Mouse (Mus musculus): Measurements from ENCODE around the gene Id3. TPM values are rescaled to one million over a fixed set of nuclear protein-coding genes. Genes with fewer than 3 reads are reported as not detected.

Id3 gene
- polyA plus RNA-seq, 1 experiment from 2014 or later, result 770 TPM

DNA sequence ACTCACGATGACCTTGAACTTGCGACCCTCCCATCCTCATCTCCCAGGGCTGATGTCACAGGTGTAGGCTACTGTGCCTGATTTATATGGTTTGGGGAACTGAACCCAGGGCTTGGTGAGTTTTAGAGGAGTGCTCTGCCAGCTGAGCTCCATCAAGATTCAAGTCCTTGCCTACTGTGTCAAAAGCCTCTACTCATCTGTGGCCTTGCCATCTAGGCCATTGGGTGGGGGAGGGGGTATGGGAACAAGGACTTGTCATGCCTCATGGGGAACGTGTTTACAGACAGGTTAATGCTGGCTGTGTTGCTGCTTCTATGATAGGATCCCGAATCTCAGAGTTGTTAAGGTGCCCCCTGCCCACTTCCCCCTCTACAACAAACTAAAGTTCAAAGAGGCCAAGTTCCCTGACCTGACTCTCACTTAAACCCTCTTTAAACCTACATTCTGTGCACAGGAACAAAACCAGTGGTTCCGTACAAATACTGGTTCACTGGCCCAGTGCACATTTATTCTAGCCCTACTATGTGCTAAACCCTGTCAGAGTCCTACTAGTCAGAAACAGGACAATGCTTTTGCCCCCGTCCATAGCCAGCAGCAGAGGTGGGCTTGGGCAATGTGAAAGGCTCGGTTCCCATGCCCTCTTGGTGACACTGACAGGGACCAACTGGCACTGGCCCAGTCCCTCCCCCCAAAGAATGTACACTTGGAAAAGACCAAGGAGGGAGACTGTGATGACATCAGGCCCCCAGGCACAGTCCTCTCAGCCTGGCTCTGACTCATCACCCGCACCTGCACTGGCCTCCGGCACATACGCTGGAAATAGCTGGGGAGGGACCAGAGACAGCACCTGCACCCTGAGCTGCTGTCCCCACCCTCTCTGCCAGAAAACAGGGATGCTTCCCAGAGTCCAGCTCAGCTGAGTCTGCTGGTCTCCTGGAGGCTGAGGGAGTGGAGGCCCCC lies 33.1 kb upstream of the Id3 start:
- Histone ChIP-seq H3K27me3 (no peaks in the 10 kb centered on the region), H3K9me3 (no peaks in the 10 kb centered on the region), H3K4me1 (peaks cover 17% of the 10 kb centered on the region), H3K4me2 (replicated peaks) (no peak overlapping the region), H3K27ac (no peak overlapping the region), H3K9ac (no peak overlapping the region), H3K4me3 (no peak overlapping the region), H3K36me3 (no peaks in the 10 kb centered on the region)
- 77% methylated on average over 10 of the region's 10 CpGs for WGBS
- no peak for ATAC-seq (ENCODE audit: low FRiP score, low read depth)

DNA sequence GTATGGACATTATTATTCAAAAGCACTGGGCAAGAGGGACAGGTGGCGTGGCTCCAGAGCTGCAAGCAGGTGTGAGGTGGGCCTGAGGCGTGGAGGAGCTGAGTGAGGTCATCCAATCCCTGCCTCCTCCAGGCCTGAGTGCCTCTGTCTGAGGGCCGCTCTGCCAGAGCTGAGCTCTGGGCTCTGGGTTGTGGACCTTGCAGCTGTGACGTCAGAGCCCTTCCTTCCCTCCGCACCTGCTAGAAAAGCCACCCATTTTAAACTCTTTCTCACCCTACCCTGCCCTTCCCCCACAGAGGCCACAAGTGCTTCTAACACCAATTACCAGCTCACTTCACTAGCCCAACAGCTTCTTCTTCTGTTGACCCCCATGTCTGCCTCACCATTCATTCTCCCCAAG lies 31.0 kb upstream of the Id3 start:
- Histone ChIP-seq H3K4me2 (replicated peaks) (no peak overlapping the region), H3K36me3 (no peaks in the 10 kb centered on the region), H3K4me1 (peaks cover 22% of the 10 kb centered on the region), H3K27ac (no peak overlapping the region), H3K9ac (no peak overlapping the region), H3K9me3 (no peaks in the 10 kb centered on the region), H3K4me3 (no peak overlapping the region), H3K27me3 (no peaks in the 10 kb centered on the region)
- WGBS, result 48% methylated on average over 5 of the region's 5 CpGs
- no peak for ATAC-seq (ENCODE audit: low FRiP score, low read depth)

DNA sequence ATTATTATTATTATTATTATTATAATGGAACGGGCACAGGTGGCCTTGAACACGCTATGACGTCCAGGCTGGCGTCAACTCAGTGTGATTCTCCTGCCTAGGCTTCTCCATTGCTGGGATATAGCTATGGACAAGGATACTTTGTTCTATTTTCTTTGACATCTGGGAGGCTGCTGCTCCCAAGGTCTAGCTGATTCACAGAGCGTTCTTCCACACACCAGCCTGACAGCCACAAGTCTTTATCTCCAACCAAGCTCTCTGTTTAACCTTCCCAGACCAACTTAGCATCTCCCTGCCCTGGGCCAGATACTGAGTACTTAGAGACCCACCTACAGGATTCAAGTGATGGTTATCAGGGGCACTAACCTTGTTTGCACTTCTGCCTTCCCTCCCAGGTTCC lies 28.6 kb upstream of the Id3 start:
- 77% methylated on average over 5 of the region's 5 CpGs for WGBS
- H3K4me1 ChIP-seq, result peaks cover 33% of the 10 kb centered on the region
- H3K27me3 ChIP-seq, result no peaks in the 10 kb centered on the region
- ATAC-seq (ENCODE audit: low FRiP score, low read depth), result no peak
- H3K27ac ChIP-seq, result no peak overlapping the region
- no peak overlapping the region for H3K4me2 ChIP-seq (replicated peaks)
- no peak overlapping the region for H3K4me3 ChIP-seq
- H3K36me3 ChIP-seq, result no peaks in the 10 kb centered on the region
- H3K9ac ChIP-seq, result no peak overlapping the region
- H3K9me3 ChIP-seq, result no peaks in the 10 kb centered on the region

DNA sequence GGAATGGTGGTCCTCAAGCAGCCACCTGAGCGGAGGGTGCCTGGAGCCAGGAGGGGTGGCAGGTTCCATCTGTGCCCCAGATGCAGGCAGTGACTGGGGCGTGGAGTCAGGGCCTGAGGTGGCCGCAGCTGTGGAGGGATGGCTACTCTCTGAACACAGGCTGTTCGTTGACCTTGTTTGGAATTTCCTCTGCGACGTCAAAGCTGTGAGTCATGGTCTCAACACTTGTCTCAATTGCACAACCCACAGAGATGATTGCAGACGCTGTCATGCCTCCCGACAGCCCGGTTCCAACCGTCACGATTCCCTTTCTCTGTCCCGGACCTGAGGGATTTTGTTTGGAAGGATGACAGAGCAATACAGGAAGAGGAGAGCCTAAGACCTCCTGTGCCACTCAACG lies 26.3 kb upstream of the Id3 start:
- peaks cover 40% of the 10 kb centered on the region for H3K4me1 ChIP-seq
- H3K4me3 ChIP-seq, result no peak overlapping the region
- no peak overlapping the region for H3K27ac ChIP-seq
- H3K27me3 ChIP-seq, result no peaks in the 10 kb centered on the region
- H3K9me3 ChIP-seq, result no peaks in the 10 kb centered on the region
- 51% methylated on average over 13 of the region's 13 CpGs for WGBS
- no peaks in the 10 kb centered on the region for H3K36me3 ChIP-seq
- ATAC-seq (ENCODE audit: low FRiP score, low read depth), result no peak; the same call in 1 of the 2 replicates
- H3K4me2 ChIP-seq (replicated peaks), result no peak overlapping the region
- H3K9ac ChIP-seq, result no peak overlapping the region

DNA sequence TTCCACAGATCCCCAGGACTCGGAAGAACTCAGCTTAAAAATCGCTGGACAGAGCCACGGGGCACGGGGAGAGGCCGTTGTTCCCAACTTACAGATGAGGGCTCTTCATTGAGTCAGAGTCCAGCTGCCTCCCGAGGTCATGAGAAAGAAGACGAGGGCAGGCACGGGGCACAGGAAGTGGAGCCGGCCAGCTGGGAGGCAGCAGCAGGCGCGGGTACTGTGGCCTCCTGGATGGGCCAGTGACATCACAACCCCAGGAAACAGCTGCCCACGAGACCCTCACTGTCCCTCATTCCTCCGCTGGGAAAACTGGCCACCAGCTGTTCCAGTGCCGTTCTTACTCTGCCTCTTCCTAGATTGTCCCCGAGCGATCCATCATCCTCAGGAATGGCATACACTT lies 23.3 kb upstream of the Id3 start:
- Histone ChIP-seq H3K4me2 (replicated peaks) (no peak overlapping the region), H3K36me3 (no peaks in the 10 kb centered on the region), H3K27ac (no peak overlapping the region), H3K27me3 (no peaks in the 10 kb centered on the region), H3K4me1 (peaks cover 27% of the 10 kb centered on the region), H3K9me3 (no peaks in the 10 kb centered on the region), H3K9ac (no peak overlapping the region), H3K4me3 (no peak overlapping the region)
- ATAC-seq (ENCODE audit: low FRiP score, low read depth), result no peak
- WGBS, result 23% methylated on average over 16 of the region's 16 CpGs

DNA sequence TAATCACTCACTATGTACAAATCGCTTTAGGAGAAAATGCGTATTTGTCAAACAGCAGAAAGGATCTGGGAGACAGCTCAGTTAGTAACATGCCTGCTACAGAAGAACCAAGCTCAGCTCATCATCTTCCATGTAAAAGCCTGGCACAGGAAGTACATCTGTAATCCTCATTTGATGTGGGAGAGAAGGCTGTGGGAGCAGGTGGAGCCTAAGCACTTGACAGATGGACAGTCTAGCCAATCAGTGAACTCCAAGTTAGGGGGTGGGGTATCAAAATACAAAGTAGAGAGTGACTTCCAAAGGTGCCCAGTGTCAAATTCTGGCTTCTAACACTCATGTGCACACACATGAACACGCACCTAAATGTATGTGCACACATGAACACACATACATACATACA lies 22.1 kb upstream of the Id3 start:
- H3K27ac ChIP-seq, result no peak overlapping the region
- 94% methylated on average over 3 of the region's 3 CpGs for WGBS
- H3K4me3 ChIP-seq, result no peak overlapping the region
- no peaks in the 10 kb centered on the region for H3K27me3 ChIP-seq
- no peaks in the 10 kb centered on the region for H3K9me3 ChIP-seq
- no peaks in the 10 kb centered on the region for H3K36me3 ChIP-seq
- no peak for ATAC-seq (ENCODE audit: low FRiP score, low read depth)
- H3K4me1 ChIP-seq, result peaks cover 26% of the 10 kb centered on the region
- H3K4me2 ChIP-seq (replicated peaks), result no peak overlapping the region
- no peak overlapping the region for H3K9ac ChIP-seq

DNA sequence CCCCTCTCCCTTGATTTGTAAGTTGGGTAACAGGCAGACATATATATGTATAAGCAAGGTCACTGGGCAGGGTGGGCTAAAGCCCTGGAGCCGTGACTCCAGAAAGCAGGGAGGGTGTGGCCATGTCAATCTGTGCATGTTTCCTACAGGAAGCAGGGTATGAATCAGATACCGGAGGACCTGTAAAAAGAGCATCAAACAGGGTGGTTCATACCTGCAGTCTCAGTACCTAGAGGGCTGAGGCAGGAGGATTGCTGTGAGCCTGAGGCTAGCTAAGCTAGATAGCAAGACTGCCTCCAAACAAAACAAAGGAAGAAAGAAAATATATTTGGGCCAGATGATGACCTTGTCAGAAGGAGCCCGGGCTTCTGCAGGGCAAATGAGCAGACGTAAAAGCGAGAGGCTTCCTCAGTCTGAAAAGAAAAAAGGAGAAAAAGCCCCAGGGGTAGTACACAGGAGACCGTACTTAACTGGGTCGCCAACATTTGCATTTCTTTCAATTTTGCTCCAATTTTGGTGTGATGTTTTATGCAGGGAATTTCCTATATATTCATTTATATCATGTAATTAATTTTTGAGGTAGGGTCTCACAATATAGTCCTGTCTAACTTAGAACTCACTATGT lies 21.3 kb upstream of the Id3 start:
- 80% methylated on average over 7 of the region's 7 CpGs for WGBS
- no peak overlapping the region for H3K27ac ChIP-seq
- no peaks in the 10 kb centered on the region for H3K27me3 ChIP-seq
- peaks cover 22% of the 10 kb centered on the region for H3K4me1 ChIP-seq
- no peak for ATAC-seq (ENCODE audit: low FRiP score, low read depth)
- H3K9ac ChIP-seq, result no peak overlapping the region
- no peaks in the 10 kb centered on the region for H3K9me3 ChIP-seq
- H3K36me3 ChIP-seq, result no peaks in the 10 kb centered on the region
- H3K4me3 ChIP-seq, result no peak overlapping the region
- no peak overlapping the region for H3K4me2 ChIP-seq (replicated peaks)

DNA sequence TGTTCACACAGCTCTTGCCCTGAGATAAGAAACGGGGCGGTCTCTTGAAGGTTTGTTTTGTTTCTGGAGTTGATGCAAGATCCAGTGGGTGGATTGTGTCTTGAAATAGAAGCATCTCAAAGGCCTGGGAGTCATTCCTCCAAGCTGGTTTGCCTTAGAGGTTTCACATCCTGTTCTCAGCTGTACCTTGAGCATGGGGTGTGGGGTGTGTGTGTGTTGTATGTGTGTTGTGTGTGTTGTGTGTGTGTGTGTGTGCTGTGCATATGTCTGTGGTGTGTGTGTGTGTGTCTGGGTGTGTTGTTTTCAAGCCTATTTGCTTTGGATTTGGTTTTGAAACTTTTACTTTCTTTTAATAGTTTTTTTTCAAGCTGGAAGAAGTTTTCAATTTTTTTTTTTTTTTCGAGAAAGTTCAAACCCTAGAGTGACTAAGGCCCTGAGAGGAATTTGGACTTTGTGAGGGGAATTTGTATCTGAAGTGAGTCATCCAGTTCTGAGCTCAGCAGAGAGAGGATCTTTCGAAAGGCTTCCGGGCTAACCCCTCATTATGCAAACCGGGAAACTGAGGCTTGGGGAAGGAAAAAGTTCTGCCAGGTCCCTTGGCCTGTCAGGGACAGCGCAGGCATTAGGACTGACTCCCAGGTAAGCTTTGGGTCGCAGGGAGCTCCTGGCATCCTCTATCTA lies 20.0 kb upstream of the Id3 start:
- Histone ChIP-seq H3K27ac (peak overlapping the region; percentile 29; the same call in 1 of the 2 replicates), H3K9ac (no peak overlapping the region), H3K27me3 (no peaks in the 10 kb centered on the region), H3K9me3 (no peaks in the 10 kb centered on the region), H3K36me3 (no peaks in the 10 kb centered on the region), H3K4me3 (no peak overlapping the region), H3K4me1 (peaks cover 18% of the 10 kb centered on the region), H3K4me2 (replicated peaks) (no peak overlapping the region)
- no peak for ATAC-seq (ENCODE audit: low FRiP score, low read depth)
- WGBS, result 69% methylated on average over 8 of the region's 8 CpGs

DNA sequence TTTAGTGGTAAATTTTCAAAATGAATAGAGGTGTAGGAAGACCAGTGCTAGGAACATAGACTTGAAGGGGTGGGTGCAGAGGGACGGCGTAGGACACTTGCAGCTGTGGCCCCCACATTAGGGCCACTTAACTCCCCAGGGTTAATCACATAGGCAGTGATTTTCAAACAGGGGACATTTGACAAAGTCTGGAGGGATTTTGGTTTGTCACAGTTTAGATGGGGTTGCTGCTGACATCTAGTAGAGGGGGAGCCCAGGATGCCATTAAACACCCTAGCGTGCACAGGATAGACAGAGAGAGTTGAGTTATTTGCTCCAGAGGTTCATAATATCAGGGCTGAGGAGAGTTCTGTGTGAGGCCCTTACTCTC lies 19.5 kb upstream of the Id3 start:
- no peak for ATAC-seq (ENCODE audit: low FRiP score, low read depth)
- Histone ChIP-seq H3K4me1 (peaks cover 15% of the 10 kb centered on the region), H3K4me3 (no peak overlapping the region), H3K27ac (no peak overlapping the region), H3K9ac (no peak overlapping the region), H3K9me3 (no peaks in the 10 kb centered on the region), H3K27me3 (no peaks in the 10 kb centered on the region), H3K36me3 (no peaks in the 10 kb centered on the region), H3K4me2 (replicated peaks) (no peak overlapping the region)
- 90% methylated on average over 3 of the region's 3 CpGs for WGBS

DNA sequence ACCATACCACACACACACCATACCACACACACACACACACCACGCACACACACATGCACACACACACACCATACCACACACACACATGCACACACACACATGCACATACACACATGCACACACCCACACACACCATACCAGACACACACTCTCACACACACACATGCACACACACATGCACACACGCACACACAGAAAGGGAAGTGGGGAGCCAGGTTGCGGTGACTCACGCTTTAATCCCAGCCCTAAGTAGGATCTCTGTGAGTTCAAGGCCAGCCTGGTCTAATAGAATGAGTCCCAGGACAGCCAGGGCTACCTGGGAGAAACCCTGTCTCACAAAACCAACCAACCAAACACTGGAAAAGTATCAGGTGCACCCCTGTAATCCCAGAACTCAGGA lies 18.7 kb upstream of the Id3 start:
- Histone ChIP-seq H3K4me2 (replicated peaks) (no peak overlapping the region), H3K9ac (no peak overlapping the region), H3K27me3 (no peaks in the 10 kb centered on the region), H3K4me3 (no peak overlapping the region), H3K9me3 (peaks cover 4% of the 10 kb centered on the region; the same call in 1 of the 2 replicates), H3K4me1 (peaks cover 7% of the 10 kb centered on the region; the same call in 1 of the 2 replicates), H3K36me3 (no peaks in the 10 kb centered on the region), H3K27ac (no peak overlapping the region)
- ATAC-seq (ENCODE audit: low FRiP score, low read depth), result no peak
- WGBS, result 100% methylated on average over 4 of the region's 4 CpGs

DNA sequence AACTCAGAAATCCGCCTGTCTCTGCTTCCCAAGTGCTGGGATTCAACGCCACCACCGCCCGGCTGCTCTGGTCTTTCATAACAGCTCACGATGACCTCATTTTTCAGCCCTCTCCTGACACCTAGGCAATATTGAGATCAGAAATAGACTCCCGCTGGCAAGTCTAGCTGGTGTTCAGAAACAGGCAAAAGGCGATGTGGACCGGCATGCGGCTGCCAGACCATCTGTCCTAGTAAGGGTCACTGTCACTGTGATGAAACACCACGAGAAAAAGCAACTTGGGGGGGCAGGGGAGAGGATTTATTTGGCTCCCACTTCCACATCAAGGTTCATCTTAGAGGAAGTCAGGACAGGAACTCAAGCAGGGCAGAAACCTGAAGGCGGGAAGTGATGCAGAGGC lies 17.8 kb upstream of the Id3 start:
- Histone ChIP-seq H3K9ac (no peak overlapping the region), H3K9me3 (peaks cover 10% of the 10 kb centered on the region; the same call in 1 of the 2 replicates), H3K27ac (no peak overlapping the region), H3K4me1 (no peaks in the 10 kb centered on the region; the same call in 1 of the 2 replicates), H3K4me3 (no peak overlapping the region), H3K27me3 (no peaks in the 10 kb centered on the region), H3K4me2 (replicated peaks) (no peak overlapping the region), H3K36me3 (no peaks in the 10 kb centered on the region)
- WGBS, result 88% methylated on average over 11 of the region's 11 CpGs
- ATAC-seq (ENCODE audit: low FRiP score, low read depth), result no peak

DNA sequence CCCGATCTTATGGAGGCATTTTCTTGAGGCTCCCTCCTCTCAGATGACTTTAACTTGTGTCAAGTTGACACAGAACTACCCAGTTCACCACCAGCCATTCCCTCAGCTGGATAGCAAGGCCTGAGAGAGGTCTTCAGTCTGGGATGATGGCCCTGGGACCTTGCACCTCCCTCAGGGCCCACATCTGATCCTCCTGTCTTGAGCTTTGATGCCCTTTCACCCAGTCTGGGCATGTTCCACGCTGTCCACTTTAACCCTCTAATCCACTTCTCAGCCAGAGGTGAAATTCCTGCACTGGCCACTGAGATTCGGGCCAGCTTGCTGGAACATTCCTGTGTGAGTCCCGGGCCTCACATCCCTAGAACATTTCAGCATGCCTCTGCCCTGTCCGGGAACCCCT lies 17.3 kb upstream of the Id3 start:
- H3K9me3 ChIP-seq, result peaks cover 10% of the 10 kb centered on the region; the same call in 1 of the 2 replicates
- no peak overlapping the region for H3K4me3 ChIP-seq
- 70% methylated on average over 5 of the region's 5 CpGs for WGBS
- H3K4me2 ChIP-seq (replicated peaks), result no peak overlapping the region
- H3K36me3 ChIP-seq, result no peaks in the 10 kb centered on the region
- H3K27me3 ChIP-seq, result no peaks in the 10 kb centered on the region
- H3K9ac ChIP-seq, result no peak overlapping the region
- no peak for ATAC-seq (ENCODE audit: low FRiP score, low read depth)
- no peaks in the 10 kb centered on the region; the same call in 1 of the 2 replicates for H3K4me1 ChIP-seq
- H3K27ac ChIP-seq, result no peak overlapping the region

All from limb, embryonic 13.5 days (tissue).